Mouse (Mus musculus) midbrain, postnatal 0 days (tissue): ENCODE results near the gene Pspc1. TPM values are rescaled to one million over a fixed set of nuclear protein-coding genes. Genes with fewer than 3 reads are reported as not detected.

ENCODE experiments used
- ATAC-seq: fragments of 200-750 bp; cut with Nextera tagmentation; 2 replicates; pipeline ENCODE4 v1.8.0; 2017; ENCODE audit warnings: moderate number of reproducible peaks, mild to moderate bottlenecking, moderate TSS enrichment, moderate library complexity; ENCODE audit not compliant: low FRiP score
- DNase-seq: peaks from one replicate; pipeline ENCODE4 v3.0.0-alpha.2; 2015; ENCODE audit warnings: low spot score
- H3K27ac ChIP-seq: fragments of 300-500 bp; sonication (generic); 2 replicates; pipeline ENCODE4 v1.5.1; 2014; ENCODE audit warnings: low read depth, mild to moderate bottlenecking, low read length, mixed read lengths
- H3K27me3 ChIP-seq: fragments of 300-500 bp; sonication (generic); 2 replicates; pipeline ENCODE4 v1.6.1; 2014; ENCODE audit warnings: low read length, control low read depth, mixed read lengths; ENCODE audit not compliant: insufficient read depth
- H3K36me3 ChIP-seq: fragments of 300-500 bp; sonication (generic); 2 replicates; pipeline ENCODE4 v1.6.1; 2014; ENCODE audit warnings: low read length, control low read depth, mixed read lengths; ENCODE audit not compliant: insufficient read depth
- H3K4me1 ChIP-seq: fragments of 300-500 bp; sonication (generic); 2 replicates; pipeline ENCODE4 v1.6.1; 2014; ENCODE audit warnings: mild to moderate bottlenecking, control low read depth, antibody characterized with exemption, low read length, mixed read lengths; ENCODE audit not compliant: insufficient read depth
- H3K4me2 ChIP-seq: fragments of 300-500 bp; sonication (generic); 2 replicates; pipeline ENCODE4 v1.6.1; 2014; ENCODE audit warnings: low read depth, mild to moderate bottlenecking, low read length, mixed read lengths; ENCODE audit not compliant: poor library complexity, severe bottlenecking
- H3K4me3 ChIP-seq: fragments of 300-500 bp; sonication (generic); 2 replicates; pipeline ENCODE4 v1.5.1; 2014; ENCODE audit warnings: low read depth, mild to moderate bottlenecking, low read length, moderate library complexity
- H3K9ac ChIP-seq: fragments of 300-500 bp; sonication (generic); replicated peaks from 2 replicates; pipeline ENCODE4 v1.6.1; 2014; ENCODE audit warnings: mild to moderate bottlenecking, low read length, moderate library complexity, mixed read lengths; ENCODE audit not compliant: poor library complexity, severe bottlenecking
- H3K9me3 ChIP-seq: fragments of 300-500 bp; sonication (generic); 2 replicates; pipeline ENCODE4 v1.6.1; 2016; ENCODE audit warnings: low read length, control low read depth
- CTCF ChIP-seq: IDR thresholded peaks from 2 replicates; pipeline ENCODE4 v1.5.1; 2016; ENCODE audit warnings: antibody characterized with exemption, mild to moderate bottlenecking
- WGBS: fragments of 180-500 bp; shearing (Covaris S2); extraction: QIAGEN DNeasy Blood & Tissue Kit; methylation state at CpG from one replicate; pipeline ENCODE4 v1.1.7; 2014; 5-methylcytosine and 5-hydroxymethylcytosine counted together
- polyA plus RNA-seq: library from polyadenylated mRNA; unstranded; fragments of >200 nt; fragmentation: Nextera tagmentation; extraction: Ambion mirVana; gene quantifications from 2 replicates; pipeline ENCODE4 v1.2.1, GENCODE M21; 2015
- total RNA-seq: library from RNA; depleted of rRNA; stranded (reverse); fragments of >200 nt; gene quantifications from 2 replicates; pipeline ENCODE4 v1.2.3, GENCODE M21; 2014; rRNA removed

Gene Pspc1
- total and polyA plus RNA-seq, 2 experiments from 2014 or later, result 35.0 to 49.6 TPM

GRCm38 (mm10) chr14:56689116-56689515 lies 89.0 kb downstream of the Pspc1 start:
- Histone ChIP-seq H3K4me2 (no peak overlapping the region), H3K36me3 (peaks cover 62% of the 10 kb centered on the region), H3K27ac (no peak overlapping the region), H3K9me3 (no peaks in the 10 kb centered on the region), H3K27me3 (no peaks in the 10 kb centered on the region), H3K4me1 (no peaks in the 10 kb centered on the region), H3K4me3 (no peak overlapping the region), H3K9ac (no peak overlapping the region)
- DNase-seq (no peak), ATAC-seq (no peak)
- 95% methylated on average over 1 of the region's 1 CpGs for WGBS
- no peak for TF ChIP-seq CTCF

DNA sequence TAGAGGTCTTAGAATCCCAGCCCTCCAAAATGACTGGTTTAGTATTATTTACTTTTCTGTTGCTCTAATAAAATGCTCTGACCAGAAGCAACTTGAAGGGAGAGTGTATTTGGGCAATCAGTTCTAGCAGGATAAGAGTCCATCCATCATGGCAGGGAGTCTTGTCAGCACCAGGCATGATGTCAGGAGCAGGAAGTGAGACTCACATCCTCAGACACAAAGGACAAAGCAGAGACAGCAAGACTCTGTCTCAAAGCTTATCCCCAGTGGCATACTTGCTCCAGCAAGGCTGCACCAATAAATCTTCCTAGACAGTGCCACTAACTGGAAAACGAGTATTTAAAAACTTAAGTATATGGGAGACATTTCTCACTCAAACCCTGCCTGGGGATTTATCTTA lies 92.7 kb downstream of the Pspc1 start:
- H3K36me3 ChIP-seq, result peaks cover 37% of the 10 kb centered on the region
- H3K27ac ChIP-seq, result no peak overlapping the region

More for the DNA sequence above, 92.7 kb downstream of the Pspc1 start:
- ATAC-seq (no peak), DNase-seq (no peak)
- no peaks in the 10 kb centered on the region for H3K4me1 ChIP-seq
- WGBS, result 89% methylated on average over 1 of the region's 1 CpGs
- H3K9ac ChIP-seq, result no peak overlapping the region
- TF ChIP-seq CTCF, result no peak
- H3K9me3 ChIP-seq, result no peaks in the 10 kb centered on the region
- no peak overlapping the region for H3K4me2 ChIP-seq
- H3K4me3 ChIP-seq, result no peak overlapping the region
- H3K27me3 ChIP-seq, result no peaks in the 10 kb centered on the region

Other genes starting within 250 kb of the Pspc1 start
- 1.9 and 2.0 TPM in 2 replicates for gene Cenpj, start 202.9 kb downstream of the Pspc1 start, total RNA-seq
- gene Cenpj, start 202.9 kb downstream of the Pspc1 start, polyA plus RNA-seq, result 2.8 TPM in 2 replicates
- 0.99 and 1.4 TPM in 2 replicates for gene Parp4, start 202.7 kb downstream of the Pspc1 start, total RNA-seq
- gene Parp4, start 202.7 kb downstream of the Pspc1 start, polyA plus RNA-seq, result 0.79 and 1.4 TPM in 2 replicates
- gene Mphosph8, start 110.1 kb downstream of the Pspc1 start, total RNA-seq, result 12.2 and 25.5 TPM in 2 replicates
- 36.2 and 38.7 TPM in 2 replicates for gene Mphosph8, start 110.1 kb downstream of the Pspc1 start, polyA plus RNA-seq
- 17.2 and 18.3 TPM in 2 replicates for gene Zmym5, start 33.4 kb upstream of the Pspc1 start, total RNA-seq
- gene Zmym5, start 33.4 kb upstream of the Pspc1 start, polyA plus RNA-seq, result 29.5 and 32.3 TPM in 2 replicates
- 46.5 and 62.4 TPM in 2 replicates for gene Zmym2, start 108.3 kb upstream of the Pspc1 start, total RNA-seq
- 26.1 and 29.6 TPM in 2 replicates for gene Zmym2, start 108.3 kb upstream of the Pspc1 start, polyA plus RNA-seq